ENCODE assay signal across 30 mouse cellular contexts in the genomic region with DNA sequence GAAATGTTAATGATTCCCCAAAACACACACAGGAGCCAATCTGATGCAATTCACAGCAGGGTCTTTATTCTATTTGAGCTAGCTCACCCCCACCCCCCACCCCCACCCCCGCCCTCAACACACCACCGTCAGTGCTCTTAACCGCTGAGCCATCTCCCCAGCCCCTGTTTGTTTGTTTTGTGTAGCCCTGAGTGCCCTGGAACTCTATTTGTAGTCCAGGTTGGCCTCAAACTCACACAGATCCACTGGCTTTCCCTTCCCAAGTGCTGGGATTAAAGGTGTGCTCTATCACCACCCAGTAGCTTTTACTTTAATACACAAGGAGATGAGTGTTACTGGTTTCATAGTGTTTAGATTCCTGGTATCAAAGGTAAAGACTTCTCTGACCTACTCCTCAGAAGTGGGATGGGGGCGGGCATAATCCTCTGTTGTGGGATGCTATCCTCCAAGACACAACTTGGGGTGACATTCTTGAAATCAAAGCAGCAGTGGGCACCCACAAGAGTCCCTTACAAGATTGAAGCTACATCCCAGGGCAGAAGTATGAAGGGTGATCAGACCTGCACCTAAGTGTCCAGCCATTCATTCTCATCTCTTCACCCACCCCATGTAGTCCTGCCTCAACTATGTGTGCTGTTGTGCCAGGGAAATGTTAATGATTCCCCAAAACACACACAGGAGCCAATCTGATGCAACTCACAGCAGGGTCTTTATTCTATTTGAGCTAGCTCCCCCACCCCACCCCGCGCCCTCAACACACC. TPM values are rescaled to one million over a fixed set of nuclear protein-coding genes. Genes with fewer than 3 reads are reported as not detected.
DNase-seq lines count a peak whose midpoint lies in the region; ATAC-seq lines count a peak whose summit lies in the region.
"Had no signal": no experiment of that assay in that cellular context is flagged by ENCODE, and none has a peak within 500 bp of the region (broad histone marks: within the 10 kb centered on the region; RNA-seq: fewer than 3 reads in every experiment).

No protein-coding gene starts in this region.

- no peak overlapping the region for H3K4me3 ChIP-seq in liver, embryonic 11.5 days (ENCODE audit: low read depth, low read length)
- no peak overlapping the region for H3K4me3 ChIP-seq in liver, embryonic 13.5 days (replicated peaks)
- no peak overlapping the region for H3K4me3 ChIP-seq in liver, embryonic 16.5 days (ENCODE audit: low read depth, low read length)
- no peak overlapping the region for H3K4me3 ChIP-seq in neural tube, embryonic 15.5 days (replicated peaks)
- H3K4me3 ChIP-seq: embryonic facial prominence, embryonic 12.5 days; embryonic facial prominence, embryonic 15.5 days; erythroblast, embryonic 14.5 days; forebrain, embryonic 12.5 days; forebrain, embryonic 15.5 days; hindbrain, embryonic 10.5 days; hindbrain, embryonic 13.5 days had no signal

- DNase-seq in heart, adult 11 months, result peak; percentile 50
- DNase-seq in heart, postnatal 14 days, result no peak
- DNase-seq in liver, embryonic 11.5 days (ENCODE audit: low spot score), result no peak
- no peak for DNase-seq in liver, embryonic 13.5 days
- no peak for DNase-seq in layer of hippocampus, postnatal 10 days (ENCODE audit: low spot score in 2 of 2)
- DNase-seq: adrenal gland, adult 2 months; adrenal gland, postnatal 14 days; B cell, adult 2 months; cerebellum, adult 11 months; cerebellum, adult 2 months; cerebellum, adult 9-11 months; cerebellum, postnatal 25 days; gastrocnemius, postnatal 10 days; gastrocnemius, postnatal 36 days; heart, adult 18-20 months; heart, postnatal 36 days had no signal

- H3K4me2 ChIP-seq in liver, embryonic 11.5 days, result peak overlapping the region; percentile 23; the same call in 1 of the 2 replicates
- no peak overlapping the region for H3K4me2 ChIP-seq in liver, embryonic 13.5 days
- H3K4me2 ChIP-seq in liver, embryonic 16.5 days (ENCODE audit: low read depth, low read length), result no peak overlapping the region
- no peak overlapping the region for H3K4me2 ChIP-seq in neural tube, embryonic 15.5 days
- H3K4me2 ChIP-seq: embryonic facial prominence, embryonic 12.5 days; embryonic facial prominence, embryonic 15.5 days; forebrain, embryonic 12.5 days; forebrain, embryonic 15.5 days; heart, embryonic 11.5 days; hindbrain, embryonic 13.5 days had no signal

- WGBS in liver, embryonic 11.5 days, result 60% methylated on average over 6 of the region's 6 CpGs
- 71% methylated on average over 6 of the region's 6 CpGs for WGBS in liver, embryonic 13.5 days (ENCODE audit: insufficient replicate concordance)
- WGBS in liver, embryonic 16.5 days (ENCODE audit: insufficient replicate concordance), result 57% methylated on average over 6 of the region's 6 CpGs
- 59% methylated on average over 6 of the region's 6 CpGs for WGBS in neural tube, embryonic 15.5 days

- no peaks in the 10 kb centered on the region for H3K27me3 ChIP-seq in liver, embryonic 11.5 days (replicated peaks; ENCODE audit: control insufficient read depth, insufficient read depth, low read length)
- no peaks in the 10 kb centered on the region for H3K27me3 ChIP-seq in liver, embryonic 13.5 days
- no peaks in the 10 kb centered on the region for H3K27me3 ChIP-seq in liver, embryonic 16.5 days (ENCODE audit: control insufficient read depth, insufficient read depth, low read depth, low read length)
- H3K27me3 ChIP-seq in neural tube, embryonic 15.5 days (replicated peaks), result no peaks in the 10 kb centered on the region
- H3K27me3 ChIP-seq: embryonic facial prominence, embryonic 12.5 days; embryonic facial prominence, embryonic 15.5 days; forebrain, embryonic 12.5 days; forebrain, embryonic 15.5 days; hindbrain, embryonic 13.5 days; Patski had no signal

- no peaks in the 10 kb centered on the region for H3K9me3 ChIP-seq in liver, embryonic 11.5 days (ENCODE audit: control insufficient read depth, low read length)
- H3K9me3 ChIP-seq in liver, embryonic 13.5 days (replicated peaks), result no peaks in the 10 kb centered on the region
- no peaks in the 10 kb centered on the region for H3K9me3 ChIP-seq in liver, embryonic 16.5 days (replicated peaks; ENCODE audit: control insufficient read depth, low read length)
- H3K9me3 ChIP-seq in neural tube, embryonic 15.5 days (replicated peaks), result no peaks in the 10 kb centered on the region
- H3K9me3 ChIP-seq: embryonic facial prominence, embryonic 12.5 days; embryonic facial prominence, embryonic 15.5 days; forebrain, embryonic 12.5 days; forebrain, embryonic 15.5 days; G1E; hindbrain, embryonic 10.5 days; hindbrain, embryonic 13.5 days had no signal

- intact Hi-C loops in heart, postnatal 14 days (cut with DNase I), result no loop called here

- peaks cover 1% of the 10 kb centered on the region for H3K4me1 ChIP-seq in liver, embryonic 11.5 days (replicated peaks; ENCODE audit: control insufficient read depth, insufficient read depth, low read length)
- peaks cover 6% of the 10 kb centered on the region for H3K4me1 ChIP-seq in liver, embryonic 13.5 days (replicated peaks)
- H3K4me1 ChIP-seq in liver, embryonic 16.5 days (ENCODE audit: control insufficient read depth, low read depth, low read length), result peaks cover 2% of the 10 kb centered on the region
- H3K4me1 ChIP-seq in neural tube, embryonic 15.5 days, result peaks cover 4% of the 10 kb centered on the region
- H3K4me1 ChIP-seq: embryonic facial prominence, embryonic 12.5 days had no signal

- no peaks in the 10 kb centered on the region for H3K36me3 ChIP-seq in liver, embryonic 11.5 days (ENCODE audit: control insufficient read depth, insufficient read depth, low read length)
- H3K36me3 ChIP-seq in liver, embryonic 13.5 days, result no peaks in the 10 kb centered on the region
- no peaks in the 10 kb centered on the region for H3K36me3 ChIP-seq in liver, embryonic 16.5 days (ENCODE audit: control insufficient read depth, insufficient read depth)
- H3K36me3 ChIP-seq in neural tube, embryonic 15.5 days, result no peaks in the 10 kb centered on the region
- H3K36me3 ChIP-seq: embryonic facial prominence, embryonic 12.5 days; embryonic facial prominence, embryonic 15.5 days; forebrain, embryonic 12.5 days; forebrain, embryonic 15.5 days; hindbrain, embryonic 10.5 days; hindbrain, embryonic 13.5 days had no signal

- no peak overlapping the region for H3K9ac ChIP-seq in liver, embryonic 11.5 days (ENCODE audit: low read depth, low read length)
- H3K9ac ChIP-seq in liver, embryonic 13.5 days, result no peak overlapping the region
- H3K9ac ChIP-seq in liver, embryonic 16.5 days (ENCODE audit: low read depth, low read length), result no peak overlapping the region
- H3K9ac ChIP-seq in neural tube, embryonic 15.5 days (replicated peaks), result no peak overlapping the region
- H3K9ac ChIP-seq: embryonic facial prominence, embryonic 12.5 days; embryonic facial prominence, embryonic 15.5 days; forebrain, embryonic 12.5 days; forebrain, embryonic 15.5 days; hindbrain, embryonic 13.5 days had no signal

- 0 out of 2 replicates have a peak, but pooled peaks have one; percentile 29 for ATAC-seq in liver, embryonic 11.5 days (replicated peaks; ENCODE audit: low FRiP score)
- ATAC-seq in liver, embryonic 13.5 days (ENCODE audit: low read depth), result peak; percentile 50
- peak; percentile 41; the same call in 1 of the 2 replicates for ATAC-seq in liver, embryonic 16.5 days (ENCODE audit: low read depth)
- ATAC-seq in neural tube, embryonic 15.5 days (ENCODE audit: low FRiP score), result no peak
- ATAC-seq: forebrain, embryonic 15.5 days; hindbrain, embryonic 16.5 days; Patski had no signal

- H3K27ac ChIP-seq in liver, embryonic 11.5 days (ENCODE audit: low read depth, low read length), result peak overlapping the region; percentile 49; the same call in 1 of the 2 replicates
- peak overlapping the region; percentile 50; the same call in 1 of the 2 replicates for H3K27ac ChIP-seq in liver, embryonic 13.5 days
- H3K27ac ChIP-seq in liver, embryonic 16.5 days (ENCODE audit: low read length), result peak overlapping the region; percentile 7
- H3K27ac ChIP-seq in neural tube, embryonic 15.5 days (replicated peaks), result no peak overlapping the region
- H3K27ac ChIP-seq: embryonic facial prominence, embryonic 12.5 days; embryonic facial prominence, embryonic 15.5 days; forebrain, embryonic 12.5 days; forebrain, embryonic 15.5 days; hindbrain, embryonic 10.5 days; hindbrain, embryonic 13.5 days had no signal

RNA-seq across cellular contexts. Expression of gene Kyat1, which starts 5.9 kb away (rescaled TPM):
- total RNA-seq in heart, postnatal 14 days (2021), result 10 to 100 TPM; 48.4 to 49.2 TPM
- 17.7 and 18.2 TPM in 2 replicates for polyA plus RNA-seq in liver, embryonic 11.5 days (2014; fragmentation: Nextera tagmentation; extraction: Ambion mirVana)
- 9.7 and 10.1 TPM in 2 replicates for polyA plus RNA-seq in liver, embryonic 13.5 days (2015; fragmentation: Nextera tagmentation; extraction: Ambion mirVana)
- polyA plus RNA-seq in liver, embryonic 16.5 days (2015; fragmentation: Nextera tagmentation; extraction: Ambion mirVana), result 13.1 and 14.2 TPM in 2 replicates
- polyA plus RNA-seq in neural tube, embryonic 15.5 days (2015; fragmentation: Nextera tagmentation; extraction: Ambion mirVana), result 16.0 and 16.2 TPM in 2 replicates
- total RNA-seq in layer of hippocampus, postnatal 10 days (2021), result 10 to 100 TPM; 16.4 to 17.6 TPM

RNA-seq across cellular contexts. Expression of gene Lrrc8a, which starts 25.9 kb away (rescaled TPM):
- total RNA-seq in heart, postnatal 14 days (2021), result 10 to 100 TPM; 90.1 to 90.5 TPM
- 21.4 and 21.7 TPM in 2 replicates for polyA plus RNA-seq in liver, embryonic 11.5 days (2014; fragmentation: Nextera tagmentation; extraction: Ambion mirVana)
- 11.9 and 12.5 TPM in 2 replicates for polyA plus RNA-seq in liver, embryonic 13.5 days (2015; fragmentation: Nextera tagmentation; extraction: Ambion mirVana)
- 11.2 and 11.9 TPM in 2 replicates for polyA plus RNA-seq in liver, embryonic 16.5 days (2015; fragmentation: Nextera tagmentation; extraction: Ambion mirVana)
- polyA plus RNA-seq in neural tube, embryonic 15.5 days (2015; fragmentation: Nextera tagmentation; extraction: Ambion mirVana), result 47.5 and 49.1 TPM in 2 replicates
- total RNA-seq in layer of hippocampus, postnatal 10 days (2021), result 10 to 100 TPM; 54.0 to 55.9 TPM

RNA-seq across cellular contexts. Expression of gene Gm28035, which starts 28.8 kb away (rescaled TPM):
- 1 to 10 TPM; 4.1 to 4.6 TPM for total RNA-seq in heart, postnatal 14 days (2021)
- polyA plus RNA-seq in liver, embryonic 11.5 days (2014; fragmentation: Nextera tagmentation; extraction: Ambion mirVana), result 0.16 and 0.23 TPM in 2 replicates
- 0.05 and 0.07 TPM in 2 replicates for polyA plus RNA-seq in liver, embryonic 13.5 days (2015; fragmentation: Nextera tagmentation; extraction: Ambion mirVana)
- polyA plus RNA-seq in liver, embryonic 16.5 days (2015; fragmentation: Nextera tagmentation; extraction: Ambion mirVana), result 0.14 and 0.15 TPM in 2 replicates
- 0.12 and 0.32 TPM in 2 replicates for polyA plus RNA-seq in neural tube, embryonic 15.5 days (2015; fragmentation: Nextera tagmentation; extraction: Ambion mirVana)
- total RNA-seq in layer of hippocampus, postnatal 10 days (2021), result 1 to 10 TPM; 5.8 to 7.2 TPM
- total RNA-seq: common myeloid progenitor, adult 5-6 weeks had no signal
- polyA plus RNA-seq: erythroblast, embryonic 14.5 days; heart, embryonic 11.5 days; hindbrain, embryonic 10.5 days had no signal

RNA-seq across cellular contexts. Expression of gene Spout1, which starts 33.3 kb away (rescaled TPM):
- total RNA-seq in heart, postnatal 14 days (2021), result 1 to 10 TPM; 5.9 to 6.3 TPM
- 85.0 and 87.2 TPM in 2 replicates for polyA plus RNA-seq in liver, embryonic 11.5 days (2014; fragmentation: Nextera tagmentation; extraction: Ambion mirVana)
- polyA plus RNA-seq in liver, embryonic 13.5 days (2015; fragmentation: Nextera tagmentation; extraction: Ambion mirVana), result 40.5 and 42.5 TPM in 2 replicates
- polyA plus RNA-seq in liver, embryonic 16.5 days (2015; fragmentation: Nextera tagmentation; extraction: Ambion mirVana), result 22.5 and 22.8 TPM in 2 replicates
- 70.5 and 72.5 TPM in 2 replicates for polyA plus RNA-seq in neural tube, embryonic 15.5 days (2015; fragmentation: Nextera tagmentation; extraction: Ambion mirVana)
- 10 to 100 TPM; 31.2 to 35.3 TPM for total RNA-seq in layer of hippocampus, postnatal 10 days (2021)

RNA-seq across cellular contexts. Expression of gene Endog, which starts 40.3 kb away (rescaled TPM):
- total RNA-seq in heart, postnatal 14 days (2021), result 10 to 100 TPM; 74.1 to 78.0 TPM
- polyA plus RNA-seq in liver, embryonic 11.5 days (2014; fragmentation: Nextera tagmentation; extraction: Ambion mirVana), result 27.1 and 29.1 TPM in 2 replicates
- 14.2 and 15.6 TPM in 2 replicates for polyA plus RNA-seq in liver, embryonic 13.5 days (2015; fragmentation: Nextera tagmentation; extraction: Ambion mirVana)
- polyA plus RNA-seq in liver, embryonic 16.5 days (2015; fragmentation: Nextera tagmentation; extraction: Ambion mirVana), result 16.4 and 19.8 TPM in 2 replicates
- 26.9 and 27.1 TPM in 2 replicates for polyA plus RNA-seq in neural tube, embryonic 15.5 days (2015; fragmentation: Nextera tagmentation; extraction: Ambion mirVana)
- total RNA-seq in layer of hippocampus, postnatal 10 days (2021), result 10 to 100 TPM; 23.4 to 24.6 TPM
